Mouse (Mus musculus) hindbrain, embryonic 11.5 days (tissue): Measurements from ENCODE around the gene Mnat1. TPM values are rescaled to one million over a fixed set of nuclear protein-coding genes. Genes with fewer than 3 reads are reported as not detected.
"Not testable (repeated sequence)": the region's sequence is repeated elsewhere in the genome, so short reads cannot be mapped to it uniquely, and the experiment has no call there.

Source experiments
- ATAC-seq: fragments of 200-750 bp; cut with Nextera tagmentation; 2 replicates; pipeline ENCODE4 v1.8.0; 2017; ENCODE audit warnings: mild to moderate bottlenecking, moderate TSS enrichment, moderate library complexity; ENCODE audit not compliant: low FRiP score
- DNase-seq: peaks from one replicate; pipeline ENCODE4 v3.0.0-alpha.2; 2015; ENCODE audit warnings: low spot score
- H3K27ac ChIP-seq: fragments of 300-500 bp; sonication (generic); 2 replicates; pipeline ENCODE4 v1.5.1; 2014; ENCODE audit warnings: mild to moderate bottlenecking, low read depth, low read length
- H3K27me3 ChIP-seq: fragments of 300-500 bp; sonication (generic); 2 replicates; pipeline ENCODE4 v1.6.1; 2014; ENCODE audit warnings: mild to moderate bottlenecking, low read length, moderate library complexity, mixed read lengths; ENCODE audit not compliant: control insufficient read depth, insufficient read depth
- H3K36me3 ChIP-seq: fragments of 300-500 bp; sonication (generic); 2 replicates; pipeline ENCODE4 v1.6.1; 2014; ENCODE audit warnings: mild to moderate bottlenecking, low read length, moderate library complexity, mixed read lengths; ENCODE audit not compliant: control insufficient read depth, insufficient read depth
- H3K4me1 ChIP-seq: fragments of 300-500 bp; sonication (generic); replicated peaks from 2 replicates; pipeline ENCODE4 v1.6.1; 2014; ENCODE audit warnings: low read length, mixed read lengths; ENCODE audit not compliant: control insufficient read depth, insufficient read depth
- H3K4me2 ChIP-seq: fragments of 300-500 bp; sonication (generic); replicated peaks from 2 replicates; pipeline ENCODE4 v1.6.1; 2014; ENCODE audit warnings: mild to moderate bottlenecking, low read depth, low read length
- H3K4me3 ChIP-seq: fragments of 300-500 bp; sonication (generic); 2 replicates; pipeline ENCODE4 v1.5.1; 2014; ENCODE audit warnings: low read depth, low read length
- H3K9ac ChIP-seq: fragments of 300-500 bp; sonication (generic); 2 replicates; pipeline ENCODE4 v1.6.1; 2014; ENCODE audit warnings: low read depth, low read length
- H3K9me3 ChIP-seq: fragments of 300-500 bp; sonication (generic); 2 replicates; pipeline ENCODE4 v1.6.1; 2016; ENCODE audit warnings: low read length; ENCODE audit not compliant: control insufficient read depth
- WGBS: fragments of 180-500 bp; shearing (Covaris S2); extraction: QIAGEN DNeasy Blood & Tissue Kit; methylation state at CpG from one replicate; pipeline ENCODE4 v1.1.7; 2014; 5-methylcytosine and 5-hydroxymethylcytosine counted together
- polyA plus RNA-seq: library from polyadenylated mRNA; unstranded; fragments of >200 nt; fragmentation: Nextera tagmentation; extraction: Ambion mirVana; gene quantifications from 2 replicates; pipeline ENCODE4 v1.2.1, GENCODE M21; 2014

Mnat1 gene
- polyA plus RNA-seq = 36.7 and 40.9 TPM in 2 replicates

DNA sequence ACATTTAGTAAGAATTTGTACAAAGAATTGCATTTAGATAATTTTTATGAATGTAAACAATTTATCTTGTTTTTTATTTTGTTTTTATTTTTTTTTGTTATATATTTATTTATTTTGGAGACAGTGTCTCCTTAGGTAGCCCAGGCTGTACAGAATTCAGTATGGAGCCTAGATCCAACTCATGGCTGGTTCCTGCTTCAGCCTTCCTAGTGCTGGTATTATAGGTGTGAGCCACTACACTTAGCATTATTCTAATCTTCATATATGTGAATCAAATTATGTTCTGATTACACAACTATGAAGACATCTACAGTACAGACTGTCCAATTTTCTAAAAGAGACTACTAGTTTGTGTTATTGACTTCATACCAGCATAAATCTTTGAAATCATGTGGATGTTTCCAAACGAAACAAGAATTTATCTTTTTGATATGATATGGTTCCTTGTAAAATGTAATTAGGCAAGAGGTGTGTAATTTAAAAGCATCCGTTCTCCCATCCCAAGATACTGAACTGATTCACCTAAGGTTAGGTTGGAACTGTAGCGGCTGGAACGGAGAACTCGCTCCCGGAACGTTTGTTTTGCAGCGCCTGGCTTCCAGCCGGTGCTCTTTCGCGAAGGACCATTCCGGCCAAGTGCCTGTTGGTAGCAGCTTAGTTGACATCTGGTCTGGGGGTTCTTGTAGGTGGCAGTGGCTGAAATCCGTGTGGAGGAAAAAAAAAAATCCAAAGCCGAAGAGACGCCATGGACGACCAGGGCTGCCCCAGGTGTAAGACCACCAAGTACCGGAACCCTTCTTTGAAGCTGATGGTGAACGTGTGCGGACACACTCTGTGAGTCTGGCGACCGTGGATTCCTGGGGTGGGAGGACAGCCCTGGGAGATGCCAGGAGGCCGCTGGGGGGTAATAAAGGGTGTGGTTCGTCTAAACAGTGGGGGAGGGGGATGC is at the start of gene Mnat1:
Mnat1 (plus strand) TSS at position 625 of the 949 bp plus-strand sequence.
- 1% methylated on average over 23 of the region's 23 CpGs for WGBS
- DNase-seq (peak; percentile 95), ATAC-seq (peak; percentile 71)
- Histone ChIP-seq H3K27me3 (no peaks in the 10 kb centered on the region), H3K36me3 (no peaks in the 10 kb centered on the region), H3K9me3 (no peaks in the 10 kb centered on the region), H3K4me3 (peak within 1 kb of the TSS; percentile 77), H3K9ac (peak within 1 kb of the TSS; percentile 74), H3K4me1 (no peaks in the 10 kb centered on the region), H3K27ac (no peak within 1 kb of the TSS), H3K4me2 (peak within 1 kb of the TSS; percentile 58)

DNA sequence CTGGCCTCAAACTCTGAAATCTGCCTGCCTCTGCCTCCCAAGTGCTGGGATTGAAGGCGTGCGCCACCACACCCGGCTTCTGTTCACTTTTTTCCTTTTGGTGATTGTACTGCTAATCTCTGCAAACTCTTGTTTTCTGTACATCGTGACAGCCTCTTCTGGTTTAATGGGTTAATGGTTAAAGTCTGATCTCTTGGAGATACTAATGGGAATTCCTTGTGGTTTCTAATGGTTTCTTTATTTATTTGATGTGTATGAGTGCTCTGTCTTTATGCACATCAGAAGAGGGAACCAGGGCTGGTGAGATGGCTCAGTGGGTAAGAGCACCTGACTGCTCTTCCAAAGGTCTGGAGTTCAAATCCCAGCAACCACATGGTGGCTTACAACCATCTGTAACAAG is 41.7 kb upstream of the Mnat1 start:
- DNase-seq, H3K9me3 ChIP-seq, H3K36me3 ChIP-seq, H3K4me1 ChIP-seq, H3K9ac ChIP-seq, H3K4me3 ChIP-seq, ATAC-seq, H3K27ac ChIP-seq, H3K4me2 ChIP-seq, H3K27me3 ChIP-seq: not testable (repeated sequence)
- WGBS = 93% methylated on average over 4 of the region's 4 CpGs

DNA sequence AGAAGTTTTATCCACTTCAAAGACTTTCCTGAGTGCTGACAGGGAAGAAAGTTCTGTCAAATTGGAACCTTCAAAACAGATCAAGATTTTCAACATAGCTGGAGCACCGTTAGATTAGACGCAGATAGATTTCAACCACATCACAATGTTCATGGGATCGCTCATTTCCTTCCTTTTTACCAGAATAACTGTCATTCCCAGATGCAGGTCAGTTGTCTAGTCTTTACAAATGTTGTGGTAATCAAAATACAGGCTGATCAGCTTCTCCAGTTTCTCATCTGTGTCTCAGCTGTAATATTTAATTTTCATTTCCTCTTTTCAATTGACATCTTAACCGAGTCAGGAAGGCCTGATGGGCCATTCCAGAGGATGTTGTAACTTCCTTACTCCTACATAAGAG is 39.7 kb upstream of the Mnat1 start:
- no peak overlapping the region for H3K27ac ChIP-seq
- DNase-seq (no peak), ATAC-seq (no peak)
- H3K4me2 ChIP-seq = no peak overlapping the region
- H3K9me3 ChIP-seq = no peaks in the 10 kb centered on the region
- WGBS = 82% methylated on average over 4 of the region's 4 CpGs
- no peaks in the 10 kb centered on the region for H3K36me3 ChIP-seq
- no peak overlapping the region for H3K9ac ChIP-seq
- no peaks in the 10 kb centered on the region for H3K27me3 ChIP-seq
- no peaks in the 10 kb centered on the region for H3K4me1 ChIP-seq
- H3K4me3 ChIP-seq = no peak overlapping the region

- Histone ChIP-seq H3K27me3 (no peaks in the 10 kb centered on the region), H3K27ac (no peak overlapping the region), H3K4me3 (no peak overlapping the region), H3K4me1 (no peaks in the 10 kb centered on the region), H3K4me2 (no peak overlapping the region), H3K9me3 (no peaks in the 10 kb centered on the region), H3K36me3 (no peaks in the 10 kb centered on the region), H3K9ac (no peak overlapping the region)
- ATAC-seq (no peak), DNase-seq (no peak)
- 24% methylated on average over 11 of the region's 11 CpGs for WGBS
These were observed 37.5 kb upstream of the Mnat1 start for GRCm38 (mm10) chr12:73085739-73086630.

- no peaks in the 10 kb centered on the region for H3K9me3 ChIP-seq
- no peaks in the 10 kb centered on the region for H3K36me3 ChIP-seq
- no peaks in the 10 kb centered on the region for H3K4me1 ChIP-seq
- no peak overlapping the region for H3K9ac ChIP-seq
- H3K4me3 ChIP-seq = no peak overlapping the region
- DNase-seq = no peak
- no peaks in the 10 kb centered on the region for H3K27me3 ChIP-seq
- ATAC-seq = no peak
- WGBS = 88% methylated on average over 7 of the region's 7 CpGs
- no peak overlapping the region for H3K27ac ChIP-seq
- H3K4me2 ChIP-seq = no peak overlapping the region
These were observed 36.4 kb upstream of the Mnat1 start for GRCm38 (mm10) chr12:73087086-73087485.

DNA sequence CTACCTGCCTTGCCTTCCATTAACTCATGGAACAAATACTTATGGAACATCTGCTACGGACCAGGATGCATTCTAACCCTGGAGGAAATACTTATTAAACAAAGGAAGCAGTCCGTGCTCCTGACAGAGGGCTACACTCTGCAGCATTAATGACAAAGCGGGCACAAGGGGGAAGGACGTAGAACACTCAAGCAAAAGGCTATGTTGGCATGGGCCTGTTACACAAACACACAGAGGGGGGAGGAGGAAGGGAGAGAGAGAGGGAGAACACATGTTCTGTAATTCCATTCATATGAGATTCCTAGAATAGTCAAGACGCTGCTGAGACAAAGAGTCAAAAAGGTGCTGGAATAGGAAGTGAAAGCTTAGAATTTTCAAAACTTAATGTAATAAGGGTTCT is 35.0 kb upstream of the Mnat1 start:
- H3K27ac ChIP-seq = no peak overlapping the region

DNA sequence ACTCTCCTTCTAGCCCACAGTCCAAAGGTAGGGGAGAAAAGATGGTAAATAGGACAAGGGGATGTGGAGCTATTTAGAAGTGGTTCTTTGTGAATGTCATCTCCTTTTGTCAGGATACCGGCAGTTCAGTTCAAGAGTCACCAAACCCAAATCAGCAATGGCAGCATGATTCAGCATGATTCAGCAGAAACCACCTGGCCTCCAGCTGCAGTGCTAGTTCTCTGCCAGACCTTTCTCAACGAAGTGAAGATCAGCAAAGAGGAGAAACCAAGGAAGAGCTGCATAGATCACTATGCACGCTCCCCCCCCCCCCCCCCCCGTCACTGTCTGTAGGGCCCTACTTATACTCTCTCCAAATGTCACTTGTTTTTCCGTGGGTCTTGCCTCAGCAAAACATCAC is 34.6 kb upstream of the Mnat1 start:
- 63% methylated on average over 4 of the region's 5 CpGs for WGBS
- no peak for ATAC-seq
- no peaks in the 10 kb centered on the region for H3K27me3 ChIP-seq

More for the DNA sequence above, 35.0 kb upstream of the Mnat1 start:
- Histone ChIP-seq H3K36me3 (no peaks in the 10 kb centered on the region), H3K4me1 (no peaks in the 10 kb centered on the region), H3K27me3 (no peaks in the 10 kb centered on the region), H3K4me2 (no peak overlapping the region), H3K9me3 (no peaks in the 10 kb centered on the region), H3K9ac (no peak overlapping the region), H3K4me3 (no peak overlapping the region)
- DNase-seq (no peak), ATAC-seq (no peak)
- 71% methylated on average over 5 of the region's 5 CpGs for WGBS

DNA sequence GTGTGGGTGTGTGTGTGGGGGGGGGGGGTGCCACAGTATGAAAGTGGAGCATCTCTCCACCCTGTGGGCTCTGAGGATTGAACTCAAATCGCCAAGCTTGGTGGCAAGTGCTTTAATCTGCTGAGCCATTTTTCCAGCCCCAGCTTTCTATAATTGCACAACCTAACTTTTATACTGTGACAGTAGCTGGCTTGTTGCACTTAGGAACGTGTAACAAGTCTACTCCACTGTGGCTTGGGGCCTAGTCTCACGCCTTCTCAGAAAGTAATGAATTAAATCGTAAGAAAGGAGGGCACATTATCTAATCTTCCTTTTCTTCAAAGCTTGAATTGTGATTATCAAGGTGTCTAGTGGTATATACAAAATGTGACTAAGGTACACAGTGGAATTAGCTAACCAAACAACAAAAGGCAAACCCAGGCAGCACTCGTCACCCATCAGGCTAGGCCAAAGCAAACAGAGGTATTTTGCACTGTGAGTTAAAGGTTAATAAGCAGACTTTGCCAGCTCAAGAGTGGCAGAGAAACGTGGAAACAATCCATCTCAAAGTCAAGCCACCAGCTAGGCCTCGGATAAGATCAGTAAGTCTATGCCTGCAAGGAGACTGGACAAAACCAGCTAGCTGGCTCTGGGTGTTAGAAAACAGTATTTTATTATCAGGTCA is 32.7 kb upstream of the Mnat1 start:
- H3K4me2 ChIP-seq = no peak overlapping the region
- no peaks in the 10 kb centered on the region for H3K4me1 ChIP-seq
- ATAC-seq = no peak
- no peaks in the 10 kb centered on the region for H3K36me3 ChIP-seq
- no peak overlapping the region for H3K9ac ChIP-seq
- H3K9me3 ChIP-seq = no peaks in the 10 kb centered on the region
- no peak overlapping the region for H3K4me3 ChIP-seq
- no peak overlapping the region for H3K27ac ChIP-seq
- no peaks in the 10 kb centered on the region for H3K27me3 ChIP-seq
- no peak for DNase-seq
- WGBS = 74% methylated on average over 7 of the region's 7 CpGs

More for the DNA sequence above, 34.6 kb upstream of the Mnat1 start:
- no peaks in the 10 kb centered on the region for H3K36me3 ChIP-seq
- H3K4me3 ChIP-seq = no peak overlapping the region
- no peaks in the 10 kb centered on the region for H3K9me3 ChIP-seq
- no peak overlapping the region for H3K9ac ChIP-seq
- H3K4me1 ChIP-seq = no peaks in the 10 kb centered on the region
- H3K27ac ChIP-seq = no peak overlapping the region
- no peak for DNase-seq
- no peak overlapping the region for H3K4me2 ChIP-seq
